Mouse (Mus musculus): ENCODE measurements at regions not wholly inside any gene's neighbourhood (a gene's known extent, or its start where the extent isn't known, plus 50 kb on each side); places are given as distances from the start of the nearest gene placed in this dataset.

- no peaks in the 10 kb centered on the region for H3K27me3 ChIP-seq (ENCODE audit: control insufficient read depth, insufficient read depth, low read length)
- WGBS = 84% methylated on average over 3 of the region's 3 CpGs
- no peak overlapping the region for H3K4me2 ChIP-seq (replicated peaks; ENCODE audit: low read depth, low read length)
- no peaks in the 10 kb centered on the region for H3K9me3 ChIP-seq (ENCODE audit: control insufficient read depth, low read depth, low read length)
- no peaks in the 10 kb centered on the region for H3K4me1 ChIP-seq (ENCODE audit: control insufficient read depth, insufficient read depth, low read length)
- no peak for ATAC-seq (ENCODE audit: insufficient number of reproducible peaks, insufficient read depth, low FRiP score, low read depth)
- H3K27ac ChIP-seq (ENCODE audit: low read length) = no peak overlapping the region
- no peak overlapping the region for H3K9ac ChIP-seq (replicated peaks; ENCODE audit: low read depth, low read length)
- no peaks in the 10 kb centered on the region for H3K36me3 ChIP-seq (ENCODE audit: control insufficient read depth, insufficient read depth, low read length)
- H3K4me3 ChIP-seq (ENCODE audit: low read depth, low read length) = no peak overlapping the region
Observed at GRCm38 (mm10) chr4:45746451-45746850, 52.4 kb upstream of the Aldh1b1 start.

DNA sequence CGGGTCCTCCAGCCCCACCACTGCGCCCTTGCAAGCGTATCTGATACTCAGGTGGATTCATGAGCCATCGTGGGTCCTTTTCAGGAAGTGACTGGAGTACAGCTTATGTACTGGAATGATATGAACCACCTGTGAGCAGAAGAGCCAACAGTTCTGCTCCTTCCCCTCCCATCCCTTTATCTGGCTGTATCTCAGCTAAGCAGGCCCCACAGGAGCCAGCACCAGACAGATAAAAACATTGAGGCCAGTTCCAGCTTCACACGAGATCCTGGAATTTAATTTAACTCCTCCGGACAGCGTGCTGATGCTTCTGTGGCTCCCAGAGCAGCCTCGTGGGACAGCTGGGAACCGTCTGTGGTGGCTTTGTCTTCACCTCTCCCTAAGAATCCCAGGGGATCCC is 53.1 kb upstream of the Aldh1b1 start:
- Histone ChIP-seq H3K27me3 (ENCODE audit: control insufficient read depth, insufficient read depth, low read length) (no peaks in the 10 kb centered on the region), H3K9ac (replicated peaks; ENCODE audit: low read depth, low read length) (no peak overlapping the region), H3K4me3 (ENCODE audit: low read depth, low read length) (no peak overlapping the region), H3K4me2 (replicated peaks; ENCODE audit: low read depth, low read length) (no peak overlapping the region), H3K9me3 (ENCODE audit: control insufficient read depth, low read depth, low read length) (no peaks in the 10 kb centered on the region), H3K27ac (ENCODE audit: low read length) (0 out of 2 replicates have a peak overlapping the region, but pooled peaks have one; percentile 34), H3K4me1 (ENCODE audit: control insufficient read depth, insufficient read depth, low read length) (no peaks in the 10 kb centered on the region), H3K36me3 (ENCODE audit: control insufficient read depth, insufficient read depth, low read length) (no peaks in the 10 kb centered on the region)
- WGBS = 28% methylated on average over 9 of the region's 9 CpGs
- ATAC-seq (ENCODE audit: insufficient number of reproducible peaks, insufficient read depth, low FRiP score, low read depth) = peak; percentile 48; the same call in 1 of the 2 replicates

DNA sequence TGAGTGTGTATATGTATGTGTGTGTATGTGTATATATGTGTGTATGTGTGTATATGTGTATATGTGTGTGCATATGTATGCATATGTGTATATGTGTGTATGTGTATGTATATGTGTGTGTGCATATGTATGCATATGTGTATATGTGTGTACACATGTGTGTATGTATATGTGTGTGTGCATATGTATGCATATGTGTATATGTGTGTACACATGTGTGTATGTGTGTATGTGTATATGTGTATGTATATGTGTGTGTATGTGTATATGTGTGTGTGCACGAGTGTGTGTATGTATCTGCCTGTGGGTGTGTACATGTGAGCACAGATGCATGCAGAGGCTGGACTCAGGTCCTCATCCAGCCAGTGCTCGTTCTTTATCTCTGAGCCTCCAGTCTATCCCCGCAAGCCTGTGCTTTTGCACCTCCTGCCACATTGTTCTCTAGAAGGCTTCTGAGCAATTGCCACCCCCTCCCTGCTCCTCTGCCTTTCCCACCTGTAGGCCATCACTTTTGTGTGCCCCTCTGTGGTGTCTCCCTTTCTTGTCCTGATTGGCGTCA is 53.9 kb upstream of the Aldh1b1 start:
- Histone ChIP-seq H3K27me3 (ENCODE audit: control insufficient read depth, insufficient read depth, low read length) (no peaks in the 10 kb centered on the region), H3K4me2 (replicated peaks; ENCODE audit: low read depth, low read length) (no peak overlapping the region), H3K4me1 (ENCODE audit: control insufficient read depth, insufficient read depth, low read length) (no peaks in the 10 kb centered on the region), H3K27ac (ENCODE audit: low read length) (no peak overlapping the region), H3K36me3 (ENCODE audit: control insufficient read depth, insufficient read depth, low read length) (no peaks in the 10 kb centered on the region), H3K9me3 (ENCODE audit: control insufficient read depth, low read depth, low read length) (no peaks in the 10 kb centered on the region), H3K9ac (replicated peaks; ENCODE audit: low read depth, low read length) (no peak overlapping the region), H3K4me3 (ENCODE audit: low read depth, low read length) (no peak overlapping the region)
- 88% methylated on average over 4 of the region's 4 CpGs for WGBS
- no peak for ATAC-seq (ENCODE audit: insufficient number of reproducible peaks, insufficient read depth, low FRiP score, low read depth)

GRCm38 (mm10) chr4:45740779-45741365 is 58.0 kb upstream of the Aldh1b1 start:
- Histone ChIP-seq H3K4me2 (replicated peaks; ENCODE audit: low read depth, low read length) (no peak overlapping the region), H3K36me3 (ENCODE audit: control insufficient read depth, insufficient read depth, low read length) (no peaks in the 10 kb centered on the region), H3K27me3 (ENCODE audit: control insufficient read depth, insufficient read depth, low read length) (no peaks in the 10 kb centered on the region), H3K9ac (replicated peaks; ENCODE audit: low read depth, low read length) (no peak overlapping the region), H3K4me3 (ENCODE audit: low read depth, low read length) (no peak overlapping the region), H3K9me3 (ENCODE audit: control insufficient read depth, low read depth, low read length) (no peaks in the 10 kb centered on the region), H3K4me1 (ENCODE audit: control insufficient read depth, insufficient read depth, low read length) (no peaks in the 10 kb centered on the region; the same call in 1 of the 2 replicates), H3K27ac (ENCODE audit: low read length) (no peak overlapping the region)
- WGBS = 81% methylated on average over 12 of the region's 12 CpGs
- ATAC-seq (ENCODE audit: insufficient number of reproducible peaks, insufficient read depth, low FRiP score, low read depth) = no peak

GRCm38 (mm10) chr4:45740319-45740718 is 58.5 kb upstream of the Aldh1b1 start:
- Histone ChIP-seq H3K9me3 (ENCODE audit: control insufficient read depth, low read depth, low read length) (no peaks in the 10 kb centered on the region), H3K27me3 (ENCODE audit: control insufficient read depth, insufficient read depth, low read length) (no peaks in the 10 kb centered on the region)
- 58% methylated on average over 5 of the region's 5 CpGs for WGBS

GRCm38 (mm10) chr4:45739696-45740095 is 59.1 kb upstream of the Aldh1b1 start:
- Histone ChIP-seq H3K4me1 (ENCODE audit: control insufficient read depth, insufficient read depth, low read length) (no peaks in the 10 kb centered on the region; the same call in 1 of the 2 replicates), H3K27me3 (ENCODE audit: control insufficient read depth, insufficient read depth, low read length) (no peaks in the 10 kb centered on the region), H3K4me2 (replicated peaks; ENCODE audit: low read depth, low read length) (no peak overlapping the region), H3K9ac (replicated peaks; ENCODE audit: low read depth, low read length) (no peak overlapping the region), H3K27ac (ENCODE audit: low read length) (no peak overlapping the region), H3K4me3 (ENCODE audit: low read depth, low read length) (no peak overlapping the region), H3K36me3 (ENCODE audit: control insufficient read depth, insufficient read depth, low read length) (no peaks in the 10 kb centered on the region), H3K9me3 (ENCODE audit: control insufficient read depth, low read depth, low read length) (no peaks in the 10 kb centered on the region)
- no peak for ATAC-seq (ENCODE audit: insufficient number of reproducible peaks, insufficient read depth, low FRiP score, low read depth)
- 47% methylated on average over 3 of the region's 3 CpGs for WGBS

More at GRCm38 (mm10) chr4:45740319-45740718, 58.5 kb upstream of the Aldh1b1 start:
- no peak overlapping the region for H3K4me2 ChIP-seq (replicated peaks; ENCODE audit: low read depth, low read length)
- H3K36me3 ChIP-seq (ENCODE audit: control insufficient read depth, insufficient read depth, low read length) = no peaks in the 10 kb centered on the region
- ATAC-seq (ENCODE audit: insufficient number of reproducible peaks, insufficient read depth, low FRiP score, low read depth) = no peak
- H3K4me3 ChIP-seq (ENCODE audit: low read depth, low read length) = no peak overlapping the region
- no peak overlapping the region for H3K27ac ChIP-seq (ENCODE audit: low read length)
- H3K4me1 ChIP-seq (ENCODE audit: control insufficient read depth, insufficient read depth, low read length) = no peaks in the 10 kb centered on the region; the same call in 1 of the 2 replicates
- H3K9ac ChIP-seq (replicated peaks; ENCODE audit: low read depth, low read length) = no peak overlapping the region

DNA sequence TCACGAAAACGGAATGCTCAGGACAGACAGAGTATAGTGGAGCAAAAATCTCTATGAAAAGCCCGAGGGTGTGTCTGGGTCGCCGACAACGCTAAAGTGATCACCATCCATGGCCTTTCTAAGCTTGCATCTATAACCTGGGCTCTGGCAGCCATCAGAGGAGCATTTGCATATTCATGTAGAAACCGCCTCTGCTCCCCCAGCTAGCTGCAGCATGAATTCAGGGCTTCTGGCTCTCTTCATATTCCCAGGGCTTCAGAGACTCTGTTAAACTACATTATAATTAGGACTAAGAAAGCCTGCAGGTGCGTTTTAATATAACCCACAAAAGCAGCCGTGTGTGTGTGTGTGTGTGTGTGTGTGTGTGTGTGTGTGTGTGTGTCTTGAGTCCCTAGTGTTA is 59.7 kb upstream of the Aldh1b1 start:
- H3K9me3 ChIP-seq (ENCODE audit: control insufficient read depth, low read depth, low read length) = no peaks in the 10 kb centered on the region
- no peak overlapping the region for H3K27ac ChIP-seq (ENCODE audit: low read length)
- H3K9ac ChIP-seq (replicated peaks; ENCODE audit: low read depth, low read length) = no peak overlapping the region
- no peak overlapping the region for H3K4me3 ChIP-seq (ENCODE audit: low read depth, low read length)
- H3K4me2 ChIP-seq (replicated peaks; ENCODE audit: low read depth, low read length) = no peak overlapping the region
- H3K36me3 ChIP-seq (ENCODE audit: control insufficient read depth, insufficient read depth, low read length) = no peaks in the 10 kb centered on the region
- no peak for ATAC-seq (ENCODE audit: insufficient number of reproducible peaks, insufficient read depth, low FRiP score, low read depth)
- 66% methylated on average over 9 of the region's 9 CpGs for WGBS
- no peaks in the 10 kb centered on the region; the same call in 1 of the 2 replicates for H3K4me1 ChIP-seq (ENCODE audit: control insufficient read depth, insufficient read depth, low read length)
- H3K27me3 ChIP-seq (ENCODE audit: control insufficient read depth, insufficient read depth, low read length) = no peaks in the 10 kb centered on the region

- Histone ChIP-seq H3K4me2 (replicated peaks; ENCODE audit: low read depth, low read length) (no peak overlapping the region), H3K27ac (ENCODE audit: low read length) (no peak overlapping the region), H3K4me1 (ENCODE audit: control insufficient read depth, insufficient read depth, low read length) (no peaks in the 10 kb centered on the region; the same call in 1 of the 2 replicates), H3K9ac (replicated peaks; ENCODE audit: low read depth, low read length) (no peak overlapping the region), H3K36me3 (ENCODE audit: control insufficient read depth, insufficient read depth, low read length) (no peaks in the 10 kb centered on the region), H3K4me3 (ENCODE audit: low read depth, low read length) (no peak overlapping the region), H3K9me3 (ENCODE audit: control insufficient read depth, low read depth, low read length) (no peaks in the 10 kb centered on the region), H3K27me3 (ENCODE audit: control insufficient read depth, insufficient read depth, low read length) (no peaks in the 10 kb centered on the region)
- WGBS = 70% methylated on average over 11 of the region's 11 CpGs
- no peak for ATAC-seq (ENCODE audit: insufficient number of reproducible peaks, insufficient read depth, low FRiP score, low read depth)
Observed at GRCm38 (mm10) chr4:45738746-45739145, 60.1 kb upstream of the Aldh1b1 start.

Measured in stomach, embryonic 14.5 days (tissue).